Mouse (Mus musculus): Measurements from ENCODE around the gene Jhy.

Gene Jhy

GRCm38 (mm10) chr9:40917871-40918613 is 45.9 kb downstream of the Jhy start:
- no peak for DNase-seq (ENCODE audit: low spot score)

GRCm38 (mm10) chr9:40908915-40909314 is 55.0 kb downstream of the Jhy start:
- DNase-seq (ENCODE audit: low spot score): no peak

- DNase-seq (ENCODE audit: low spot score): no peak
These were observed 55.5 kb downstream of the Jhy start for GRCm38 (mm10) chr9:40908411-40908810.

GRCm38 (mm10) chr9:40907413-40907812 is 56.5 kb downstream of the Jhy start:
- no peak for DNase-seq (ENCODE audit: low spot score)

GRCm38 (mm10) chr9:40892456-40892855 is 71.5 kb downstream of the Jhy start:
- DNase-seq (ENCODE audit: low spot score): no peak

GRCm38 (mm10) chr9:40889389-40889788 is 74.5 kb downstream of the Jhy start:
- no peak for DNase-seq (ENCODE audit: low spot score)

GRCm38 (mm10) chr9:40885669-40886068 is 78.2 kb downstream of the Jhy start:
- DNase-seq (ENCODE audit: low spot score): no peak

GRCm38 (mm10) chr9:40878998-40879397 is 84.9 kb downstream of the Jhy start:
- no peak for DNase-seq (ENCODE audit: low spot score)

GRCm38 (mm10) chr9:40878291-40878945 is 85.5 kb downstream of the Jhy start:
- no peak for DNase-seq (ENCODE audit: low spot score)

GRCm38 (mm10) chr9:40877881-40878235 is 86.1 kb downstream of the Jhy start:
- peak; percentile 11 for DNase-seq (ENCODE audit: low spot score)

GRCm38 (mm10) chr9:40877146-40877880 is 86.6 kb downstream of the Jhy start:
- DNase-seq (ENCODE audit: low spot score): no peak

GRCm38 (mm10) chr9:40876693-40877092 is 87.2 kb downstream of the Jhy start:
- DNase-seq (ENCODE audit: low spot score): no peak

GRCm38 (mm10) chr9:40876164-40876563 is 87.8 kb downstream of the Jhy start:
- DNase-seq (ENCODE audit: low spot score): peak; percentile 13

GRCm38 (mm10) chr9:40875431-40875830 is 88.5 kb downstream of the Jhy start:
- no peak for DNase-seq (ENCODE audit: low spot score)

GRCm38 (mm10) chr9:40874961-40875360 is 89.0 kb downstream of the Jhy start:
- DNase-seq (ENCODE audit: low spot score): no peak

- peak; percentile 53 for DNase-seq (ENCODE audit: low spot score)
These were observed 90.1 kb downstream of the Jhy start, which contains the start of gene Bsx for GRCm38 (mm10) chr9:40873556-40874470. Gene Bsx, plus strand, starts transcription at chr9:40874127.

GRCm38 (mm10) chr9:40872156-40872478 is 91.8 kb downstream of the Jhy start:
- peak; percentile 16 for DNase-seq (ENCODE audit: low spot score)

- DNase-seq (ENCODE audit: low spot score): no peak
These were observed 92.4 kb downstream of the Jhy start for GRCm38 (mm10) chr9:40871369-40872155.

- no peak for DNase-seq (ENCODE audit: low spot score)
These were observed 93.6 kb downstream of the Jhy start for GRCm38 (mm10) chr9:40870331-40870730.

GRCm38 (mm10) chr9:40859196-40859595 is 104.7 kb downstream of the Jhy start:
- DNase-seq (ENCODE audit: low spot score): no peak

- no peak for DNase-seq (ENCODE audit: low spot score)
These were observed 105.3 kb downstream of the Jhy start for GRCm38 (mm10) chr9:40858461-40859160.

Data from testis, postnatal 14 days (tissue).